Mouse (Mus musculus) CH12.LX (cell line): ENCODE results near the gene Apln.

Source experiments
- CTCF ChIP-seq, 2 experiments: IDR thresholded peaks in 1 of 2; conservative IDR thresholded peaks in 1 of 2; 2 replicates each; pipeline ENCODE4 v1.5.1; 2011 to 2012; ENCODE audit warnings: low read depth in 2 of 2, low read length in 2 of 2, improper control_type of control experiment in 1 of 2, inconsistent platforms in 1 of 2, mild to moderate bottlenecking in 1 of 2, moderate library complexity in 1 of 2
- ELF1 ChIP-seq: IDR thresholded peaks from 2 replicates; pipeline ENCODE4 v1.6.1; 2014; ENCODE audit warnings: low read depth, mild to moderate bottlenecking, inconsistent platforms, low read length, improper control_type of control experiment
- NELFE ChIP-seq: IDR thresholded peaks from 2 replicates; pipeline ENCODE4 v1.6.1; 2011; ENCODE audit warnings: low read depth, low read length, improper control_type of control experiment
- POLR2A ChIP-seq: IDR thresholded peaks from 2 replicates; pipeline ENCODE4 v1.6.1; 2011; ENCODE audit warnings: low read depth, mild to moderate bottlenecking, improper control_type of control experiment, low read length
- USF1 ChIP-seq: IDR thresholded peaks from 2 replicates; pipeline ENCODE4 v1.6.1; 2014; ENCODE audit warnings: low read depth, mild to moderate bottlenecking, inconsistent platforms, low read length, improper control_type of control experiment

GRCm38 (mm10) chrX:48082364-48082763, 47.7 kb upstream of the Apln start:
- no peak for TF ChIP-seq POLR2A
- no peak for TF ChIP-seq NELFE
- TF ChIP-seq CTCF (conservative IDR thresholded peaks at IDR 0.05 in 1 of 2, IDR thresholded peaks at IDR 0.05 in 1 of 2; ENCODE audit: low read depth in 2 of 2, low read length in 2 of 2) = no peak
- TF ChIP-seq USF1 = no peak
- no peak for TF ChIP-seq ELF1
